Mouse (Mus musculus): ENCODE measurements around the gene Ptpn13.
A peak's percentile ranks its signal among the peaks of the same experiment; 100 is the strongest.

Gene Ptpn13

DNA sequence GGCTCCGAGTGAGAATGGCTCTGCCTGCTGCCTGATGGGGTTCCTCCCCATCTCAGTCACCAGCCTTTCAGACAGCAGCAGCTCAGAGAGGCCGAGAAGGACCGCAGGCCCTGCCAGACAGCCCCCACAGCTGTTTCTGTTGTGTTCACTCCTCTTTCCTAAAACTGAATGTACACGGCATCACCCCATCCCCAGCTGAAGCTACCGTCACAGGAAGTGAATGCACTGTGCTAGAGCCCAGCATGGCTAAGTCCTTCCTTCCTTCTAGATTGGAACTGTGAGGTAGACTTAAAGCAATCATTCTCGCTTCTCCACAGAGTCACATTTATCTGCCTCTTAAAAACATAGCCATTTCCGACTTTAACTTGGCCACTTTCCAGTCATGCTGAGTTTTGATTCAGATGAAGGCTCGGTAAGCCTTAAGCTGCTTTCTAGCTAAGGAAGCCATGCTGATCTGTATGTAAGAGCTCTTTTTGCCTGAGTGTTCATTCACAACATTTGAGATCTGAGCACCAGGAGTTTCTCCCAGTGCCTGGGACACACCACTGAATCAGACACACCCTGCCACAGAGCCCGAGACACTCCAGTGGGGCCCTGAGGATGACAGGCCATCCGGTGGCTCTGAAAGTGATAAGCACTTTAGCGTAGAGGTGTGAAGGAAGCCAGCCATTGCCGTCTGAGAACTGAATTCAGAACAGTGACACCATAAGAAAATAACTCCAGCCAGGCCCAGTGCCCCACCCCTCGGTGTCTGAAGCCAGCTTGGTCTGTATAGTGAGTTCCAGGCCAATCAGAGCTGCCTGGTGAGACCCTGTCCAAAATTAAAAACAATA lies 170.6 kb downstream of the Ptpn13 start:
- DNase-seq (ENCODE audit: low spot score) = no peak

DNA sequence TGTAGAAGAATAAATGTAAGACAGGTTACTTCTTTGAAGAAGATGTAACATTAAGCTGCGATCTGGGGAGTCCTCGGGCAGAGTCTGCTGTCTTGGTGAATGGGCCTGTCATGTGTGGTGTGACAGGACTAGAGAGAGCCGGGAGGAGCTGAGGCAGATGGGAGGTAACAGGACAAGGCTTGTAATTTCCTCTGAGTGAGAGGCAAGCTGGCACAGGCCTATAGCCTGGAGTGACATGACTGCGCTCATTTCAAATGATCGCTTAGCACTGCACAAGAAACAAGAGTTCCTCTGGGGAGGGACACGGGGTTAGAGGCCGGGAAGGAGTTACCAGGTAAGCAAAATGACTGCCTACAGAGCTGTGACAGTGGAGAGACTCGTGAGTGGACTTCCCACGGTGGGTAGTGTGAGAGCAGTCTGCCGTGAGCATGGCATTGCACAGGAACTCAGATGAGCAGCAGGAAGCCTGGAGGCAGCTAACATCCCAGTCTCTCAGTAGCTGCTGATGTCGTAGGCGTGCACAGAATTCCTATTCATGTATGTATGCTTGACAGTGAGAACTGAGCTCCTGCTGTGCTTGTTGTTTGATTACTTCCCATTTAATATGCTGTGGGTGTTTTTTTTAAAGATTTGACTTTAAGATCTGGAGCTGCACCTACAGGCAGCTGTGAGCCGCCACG lies 171.6 kb downstream of the Ptpn13 start:
- no peak for DNase-seq (ENCODE audit: low spot score)

DNA sequence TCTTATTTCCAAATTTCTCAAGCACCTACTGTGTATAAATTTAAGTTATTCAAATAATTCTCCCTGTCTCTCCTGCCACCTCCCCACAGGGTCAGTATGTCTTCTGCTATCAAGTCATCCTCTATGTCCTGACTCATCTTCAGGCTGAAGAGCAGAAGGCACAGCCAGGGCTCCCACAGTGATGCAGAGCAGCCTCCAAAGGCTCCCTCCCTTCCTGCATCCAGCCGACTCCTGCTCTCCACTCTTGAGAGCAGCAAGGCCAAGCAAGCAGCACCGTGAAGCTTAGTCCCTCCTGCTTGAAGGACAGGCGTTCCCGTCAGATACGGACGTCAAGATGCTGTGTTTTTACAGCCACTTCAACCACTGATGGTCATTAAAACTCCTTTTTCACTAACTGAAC lies 172.6 kb downstream of the Ptpn13 start:
- no peak for DNase-seq (ENCODE audit: low spot score)

DNA sequence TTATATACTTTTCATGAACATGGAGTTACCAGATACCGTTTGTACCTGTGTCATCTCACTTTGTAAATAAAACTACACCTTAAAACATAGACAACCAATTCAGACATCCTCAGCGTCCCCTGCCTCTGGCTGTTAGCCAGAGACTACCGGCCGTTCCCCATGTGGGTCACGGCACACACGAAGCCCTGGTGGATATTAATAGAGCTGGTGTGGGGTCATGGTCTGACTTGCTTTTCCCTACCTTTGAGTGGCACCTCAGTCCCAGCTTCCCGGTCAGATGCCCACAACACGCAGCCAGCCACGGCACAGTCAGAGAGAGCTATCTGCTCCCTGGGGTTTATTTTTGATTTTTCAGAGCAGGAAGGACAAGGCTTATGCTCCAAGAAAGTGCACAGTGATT lies 173.3 kb downstream of the Ptpn13 start:
- no peak for DNase-seq (ENCODE audit: low spot score)

DNA sequence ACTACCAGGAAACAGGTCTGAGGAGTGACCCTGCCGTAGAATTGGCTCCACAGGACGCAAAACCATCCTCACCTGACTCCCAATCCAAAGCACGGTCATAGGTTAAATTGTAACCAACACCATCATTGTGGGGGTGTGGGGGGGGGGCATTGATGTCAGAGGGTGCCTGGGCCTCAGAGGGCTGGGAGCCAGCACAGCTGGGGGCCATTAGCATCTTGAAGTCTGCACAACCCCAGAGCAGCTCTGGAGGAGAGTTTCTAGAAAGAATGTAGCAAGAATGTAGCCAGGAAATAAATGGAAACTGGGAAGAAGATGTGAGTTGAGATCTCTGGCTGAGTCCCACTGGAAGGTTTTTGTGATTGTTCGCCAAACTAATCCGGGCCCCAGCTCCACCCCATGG lies 173.9 kb downstream of the Ptpn13 start:
- DNase-seq (ENCODE audit: low spot score) = no peak

DNA sequence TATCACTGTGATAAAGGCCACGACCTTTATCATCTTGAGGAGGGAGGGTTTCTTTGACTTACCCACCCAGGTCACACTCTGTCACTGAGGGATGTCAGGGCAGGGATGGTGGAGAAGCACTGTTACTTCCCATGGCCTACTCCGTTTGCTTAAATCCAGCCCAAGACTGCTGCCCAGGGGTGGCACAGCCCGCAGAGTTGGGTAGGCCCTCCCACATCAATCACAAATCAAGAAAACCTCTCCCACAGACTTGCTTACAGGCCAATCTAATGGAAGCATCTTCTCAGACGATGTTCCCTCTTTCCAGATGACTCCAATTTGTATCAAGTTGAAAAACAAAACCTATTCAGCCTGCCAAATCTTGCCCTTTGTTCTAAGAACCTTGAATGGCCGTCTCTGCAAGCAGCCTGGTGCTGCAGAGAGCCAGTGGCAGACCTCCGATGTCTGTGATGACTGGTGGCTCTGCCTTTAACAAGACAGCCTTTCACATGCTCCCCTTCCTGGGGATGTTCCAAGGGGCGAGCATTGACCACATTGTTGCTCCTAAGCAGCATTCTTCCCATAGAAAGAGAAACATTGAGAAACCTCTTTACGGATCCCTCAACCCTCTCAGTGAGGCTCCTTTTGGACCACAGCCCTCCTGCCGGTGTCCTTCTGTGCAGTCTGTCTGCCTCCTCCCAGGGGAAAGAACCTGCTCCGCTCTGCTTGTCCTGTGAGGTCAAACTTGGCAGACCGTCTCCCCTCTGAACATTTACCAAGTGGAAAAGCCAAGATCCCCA lies 178.3 kb downstream of the Ptpn13 start:
- no peak for DNase-seq (ENCODE audit: low spot score)

DNA sequence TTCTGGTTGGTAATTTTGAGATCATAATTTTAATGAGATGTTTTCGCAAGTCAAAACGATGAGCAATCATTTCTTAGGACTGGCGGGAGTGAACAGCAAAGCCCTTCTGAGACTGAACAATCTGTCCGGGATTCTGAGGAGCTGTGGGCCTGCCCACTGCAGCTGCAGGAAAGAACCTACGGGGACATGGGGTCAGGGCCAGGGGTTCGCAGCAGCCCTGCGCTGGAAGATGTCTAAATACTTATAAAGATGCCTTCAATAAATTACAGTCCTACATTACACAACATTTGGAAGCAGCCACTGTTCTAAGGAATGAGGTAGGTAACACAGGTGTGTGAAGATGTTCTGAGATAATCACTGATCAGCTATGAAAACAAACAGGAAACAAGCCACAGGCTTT lies 180.7 kb downstream of the Ptpn13 start:
- no peak for DNase-seq (ENCODE audit: low spot score)

DNA sequence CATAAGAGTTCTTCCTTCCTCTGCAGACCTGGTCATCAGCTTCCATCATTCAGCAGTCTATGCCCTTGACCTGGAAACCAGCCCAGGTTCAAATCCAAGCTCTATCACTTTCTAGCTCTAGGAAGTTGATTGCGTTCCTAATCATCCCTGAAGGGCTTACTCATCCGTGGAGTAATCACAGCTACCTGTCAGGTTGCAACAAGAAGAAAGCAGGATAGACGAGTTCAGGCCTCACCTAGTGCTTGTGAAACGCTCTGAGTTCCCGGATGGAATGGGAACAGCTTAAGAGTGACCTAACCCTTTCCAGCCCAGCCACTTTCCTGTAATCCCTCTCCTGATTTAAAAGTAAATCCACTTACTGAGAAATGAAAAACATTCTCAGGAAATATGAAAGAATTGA lies 185.2 kb downstream of the Ptpn13 start:
- DNase-seq (ENCODE audit: low spot score) = no peak

DNA sequence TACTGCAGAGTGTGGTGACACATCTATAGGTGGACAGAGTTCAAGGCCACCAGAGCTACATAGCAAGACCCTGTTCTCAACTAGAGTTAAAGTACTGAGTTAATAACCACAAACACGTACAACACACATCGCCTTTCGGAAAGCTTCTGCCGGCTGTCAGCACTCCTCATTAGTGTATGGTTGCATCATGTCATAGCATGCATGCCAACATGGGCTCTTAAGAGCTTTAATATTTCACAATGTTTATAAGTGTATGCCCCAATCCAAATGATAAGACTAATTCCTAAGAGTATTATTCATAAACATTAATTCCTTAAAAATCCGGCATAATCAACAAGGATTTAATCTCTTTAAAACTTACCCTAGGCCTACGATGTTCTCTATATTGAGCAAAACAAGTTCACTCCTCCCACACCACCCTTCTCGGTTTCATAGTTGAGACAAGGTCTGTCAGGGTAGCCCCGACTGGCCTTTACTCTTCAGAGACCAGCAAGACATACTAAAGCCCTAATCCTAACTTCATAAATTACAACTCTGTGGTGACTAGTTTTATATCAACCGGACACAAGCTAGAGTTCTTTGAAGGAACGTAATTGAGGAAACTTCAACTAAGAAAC lies 186.0 kb downstream of the Ptpn13 start:
- DNase-seq (ENCODE audit: low spot score) = no peak

DNA sequence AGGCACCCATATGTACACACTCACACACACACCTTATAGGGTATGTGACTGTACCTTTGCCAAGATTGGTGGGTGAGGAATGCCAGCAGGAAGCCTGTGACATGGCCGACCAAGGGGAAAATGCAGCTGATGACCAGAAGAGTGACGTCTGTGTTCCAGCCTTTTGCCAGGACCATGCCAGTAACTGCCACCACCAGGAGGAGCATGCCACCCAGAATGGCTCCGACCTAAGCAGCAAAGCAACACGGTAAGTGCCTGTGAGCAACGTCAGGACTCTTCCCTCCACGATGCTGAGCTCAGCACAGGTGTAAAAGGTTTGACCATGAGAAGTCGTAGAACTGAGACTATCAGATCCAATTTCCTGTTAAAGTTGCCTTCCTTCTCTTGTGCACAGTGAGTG lies 187.3 kb downstream of the Ptpn13 start:
- DNase-seq (ENCODE audit: low spot score) = no peak

DNA sequence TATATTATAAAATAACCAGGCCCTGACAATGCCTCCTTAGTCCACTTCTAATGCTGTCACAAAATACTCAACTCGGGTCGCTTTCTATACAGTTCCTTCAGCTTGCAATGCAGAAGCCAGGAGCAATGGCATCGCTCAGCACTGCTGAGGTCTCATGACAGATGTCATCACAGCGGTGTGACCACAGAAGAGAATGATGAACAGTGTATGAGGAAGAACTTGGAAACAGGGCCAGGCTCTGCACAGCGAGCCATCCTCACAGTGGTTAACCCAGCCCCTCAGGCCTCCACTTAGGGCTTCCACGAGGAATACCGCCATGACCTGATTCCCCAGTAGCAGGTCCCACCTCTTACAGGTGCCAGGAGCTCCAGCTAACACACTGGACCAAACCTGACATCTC lies 189.4 kb downstream of the Ptpn13 start:
- no peak for DNase-seq (ENCODE audit: low spot score)

DNA sequence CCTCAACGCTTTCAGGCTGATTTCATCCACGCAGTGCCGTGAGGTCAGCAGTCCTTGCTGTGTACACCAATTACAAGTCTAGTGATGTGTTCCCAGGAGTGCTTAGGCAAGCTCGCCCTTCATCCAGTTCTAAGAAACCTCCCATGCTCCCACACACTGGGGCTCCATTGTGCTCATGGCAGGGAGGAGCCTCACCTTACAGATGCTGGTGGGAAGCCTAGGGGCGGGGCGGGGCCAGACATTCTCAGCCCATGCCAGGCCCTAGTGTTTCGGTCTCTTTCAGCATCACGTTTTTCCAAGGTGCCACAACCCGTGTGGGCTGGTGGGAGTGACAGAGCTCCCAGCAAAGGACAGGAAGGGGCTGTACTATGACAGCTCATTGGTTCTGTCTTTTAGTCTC lies 192.2 kb downstream of the Ptpn13 start:
- DNase-seq (ENCODE audit: low spot score) = no peak

DNA sequence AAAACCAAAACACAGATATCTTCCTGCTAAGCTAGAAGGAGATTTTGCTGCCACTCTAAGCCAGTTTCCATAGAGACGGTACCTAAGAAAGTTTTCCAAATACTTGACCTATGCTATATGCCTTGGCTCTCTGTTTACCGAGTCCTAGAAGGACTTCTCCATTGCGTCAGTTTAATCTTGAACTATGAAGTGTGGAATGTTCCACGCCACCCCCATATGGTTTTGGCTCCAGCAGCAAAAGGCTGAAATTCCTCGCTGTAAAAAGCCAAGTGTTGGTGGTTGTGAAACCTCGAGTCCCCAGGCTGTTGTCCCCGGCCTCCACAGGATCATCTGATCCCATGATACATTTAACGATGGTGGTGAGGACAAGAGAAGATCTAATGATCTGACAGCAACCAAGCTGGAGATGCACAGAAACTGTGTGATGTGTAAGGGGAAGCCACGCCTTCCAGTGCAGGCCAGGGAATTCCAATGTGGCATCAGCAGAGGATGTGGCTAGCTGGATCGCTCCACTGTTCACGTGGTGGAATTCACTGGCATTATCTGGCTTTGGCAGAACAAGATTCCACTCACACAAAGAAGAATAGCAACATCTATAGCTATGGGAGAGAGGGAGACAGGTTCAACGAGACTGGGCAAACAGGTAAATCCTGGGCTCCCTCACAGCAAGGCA lies 195.4 kb downstream of the Ptpn13 start:
- DNase-seq (ENCODE audit: low spot score) = no peak

DNA sequence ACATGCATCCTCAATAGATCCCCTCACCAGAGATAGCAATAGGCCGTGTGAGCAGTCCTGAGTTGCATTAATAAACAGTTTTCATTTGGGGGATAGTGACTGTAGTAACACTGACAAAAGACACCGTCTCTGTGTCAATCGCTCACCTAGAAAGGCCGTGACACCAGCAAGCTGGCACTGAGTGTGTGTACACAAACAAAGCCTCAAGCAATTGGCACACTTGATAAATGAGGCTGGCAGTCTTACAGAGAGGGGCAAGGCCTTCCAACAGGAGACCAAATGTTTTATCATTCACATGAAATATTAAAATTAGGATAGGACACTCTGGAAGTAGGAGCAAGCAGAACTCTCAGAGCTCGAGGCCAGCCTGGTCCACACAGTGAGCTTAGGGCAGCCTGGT lies 197.3 kb downstream of the Ptpn13 start:
- no peak for DNase-seq (ENCODE audit: low spot score)

DNA sequence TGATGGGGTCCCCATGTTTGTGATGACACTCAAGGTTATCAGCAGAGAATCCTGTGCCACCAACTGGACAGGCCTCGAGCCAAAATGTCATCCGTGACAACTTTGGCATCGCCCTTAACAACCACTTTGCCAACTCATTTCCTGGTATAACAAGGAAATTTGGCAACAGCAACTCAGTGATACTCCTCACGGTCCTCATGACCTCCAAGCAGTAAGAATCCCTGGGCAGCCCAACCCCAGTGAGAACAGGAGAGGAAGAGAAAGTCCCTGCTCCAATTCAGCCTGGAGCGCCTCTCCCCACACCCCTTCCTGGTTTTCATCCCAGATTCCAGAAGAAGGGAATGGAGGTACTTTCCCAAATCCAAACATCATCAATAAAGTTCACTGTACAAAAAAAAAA lies 199.8 kb downstream of the Ptpn13 start:
- no peak for DNase-seq (ENCODE audit: low spot score)

DNA sequence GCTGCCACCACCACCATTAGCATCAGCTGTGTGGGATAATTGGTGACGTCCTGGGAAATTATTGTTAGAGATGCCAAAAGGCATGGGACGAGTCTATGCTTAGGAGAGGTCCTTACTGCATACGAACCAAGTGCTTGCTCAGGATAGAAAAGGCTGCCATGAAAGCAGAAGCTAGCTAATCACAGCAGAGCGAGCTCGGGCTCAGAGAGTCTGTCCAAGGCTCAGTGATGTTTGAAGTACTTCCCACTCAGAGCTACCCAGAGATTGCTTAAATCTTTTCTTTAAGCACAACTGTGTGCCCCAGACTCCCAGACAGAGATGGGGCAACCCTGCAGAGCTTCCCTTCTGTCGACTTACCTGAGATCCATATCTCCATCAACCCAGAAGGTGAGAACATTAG lies 203.5 kb downstream of the Ptpn13 start:
- DNase-seq (ENCODE audit: low spot score) = no peak

DNA sequence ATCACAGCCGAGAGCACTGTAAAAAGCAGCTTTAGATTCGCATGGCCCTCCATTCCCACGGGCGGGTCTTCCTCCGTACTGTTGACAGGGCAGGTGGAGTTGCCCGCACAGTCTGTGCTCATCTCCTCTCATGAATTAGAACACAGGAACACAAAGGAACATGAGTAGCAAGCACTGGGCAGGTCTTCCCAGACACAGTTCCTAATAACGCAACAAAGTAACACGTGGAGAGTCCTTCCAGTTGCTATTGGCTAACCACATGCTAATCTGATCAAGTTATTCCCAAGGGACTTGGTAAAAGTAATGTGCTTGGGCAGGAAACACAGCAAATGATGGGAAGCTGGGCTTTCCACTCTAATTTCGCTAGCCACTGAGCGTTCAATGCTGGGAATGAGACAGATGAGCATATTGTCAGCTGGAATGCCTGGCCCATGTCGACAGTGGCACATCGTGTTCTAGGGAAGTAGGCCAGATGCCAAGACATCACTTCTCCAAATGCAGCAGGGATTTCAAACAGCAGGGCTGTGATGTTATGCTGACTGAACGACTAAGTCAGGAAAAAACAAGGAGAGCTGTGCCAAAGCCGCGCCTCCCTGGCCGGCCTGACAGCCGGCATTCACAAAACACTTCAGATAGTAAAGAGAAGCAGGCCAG lies 204.2 kb downstream of the Ptpn13 start, which contains the start of gene Slc10a6:
Gene Slc10a6, minus strand, starts transcription at position 293 of the 654 bp plus-strand sequence.
- peak; percentile 85 for DNase-seq (ENCODE audit: low spot score)

DNA sequence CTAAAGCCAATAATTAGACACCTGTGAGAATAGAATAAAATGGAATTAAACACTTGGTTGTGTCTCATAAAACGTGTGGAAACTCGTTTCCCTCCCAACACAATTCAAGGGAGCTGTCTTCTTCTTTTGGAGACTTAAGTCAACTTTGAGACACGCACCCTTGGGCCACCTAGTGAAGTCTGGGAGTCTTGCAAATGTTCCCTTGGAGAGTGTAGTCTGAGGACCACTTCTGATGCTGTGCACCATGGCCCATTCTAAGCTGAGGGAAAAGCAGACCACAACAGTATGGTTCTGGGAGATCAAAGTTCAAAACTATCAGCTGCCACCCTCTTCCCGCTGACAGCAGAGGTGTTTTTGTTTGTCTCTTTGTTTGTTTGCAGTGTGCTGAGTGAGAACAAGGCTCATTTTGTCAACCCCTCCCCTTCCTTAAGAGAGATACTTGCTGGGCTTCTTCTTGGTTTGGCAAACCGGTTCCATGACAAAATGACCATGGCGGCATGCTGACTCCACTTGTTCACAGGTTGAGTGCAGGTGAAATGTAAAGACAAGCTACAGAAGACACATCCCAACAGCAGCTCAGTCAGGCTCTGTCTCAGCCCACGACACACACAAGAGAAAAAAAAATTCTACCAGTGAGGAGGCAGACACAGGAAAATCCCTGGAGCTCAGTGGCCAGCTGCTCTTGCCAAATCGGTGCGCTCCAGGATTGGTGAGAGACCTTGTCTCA lies 205.0 kb downstream of the Ptpn13 start:
- DNase-seq (ENCODE audit: low spot score) = no peak

DNA sequence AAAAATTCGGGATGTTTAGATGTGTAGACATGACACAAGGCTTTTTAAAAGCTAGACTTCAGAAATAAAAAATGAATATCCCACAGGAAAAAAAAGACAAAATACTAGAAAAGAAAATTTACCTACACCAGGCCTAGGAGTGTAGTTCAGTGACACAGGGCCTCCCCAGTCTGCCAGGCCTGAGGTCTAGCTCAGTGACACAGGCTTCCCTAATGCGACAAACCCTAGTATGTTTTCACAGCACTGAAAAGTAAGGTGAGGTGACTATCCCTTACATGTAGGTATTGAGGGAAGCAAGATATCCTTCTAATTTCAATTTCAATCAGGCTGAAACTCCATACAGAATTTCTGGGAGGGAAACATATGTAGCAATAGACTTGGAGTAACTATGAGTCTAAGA lies 212.2 kb downstream of the Ptpn13 start:
- DNase-seq (ENCODE audit: low spot score) = no peak

DNA sequence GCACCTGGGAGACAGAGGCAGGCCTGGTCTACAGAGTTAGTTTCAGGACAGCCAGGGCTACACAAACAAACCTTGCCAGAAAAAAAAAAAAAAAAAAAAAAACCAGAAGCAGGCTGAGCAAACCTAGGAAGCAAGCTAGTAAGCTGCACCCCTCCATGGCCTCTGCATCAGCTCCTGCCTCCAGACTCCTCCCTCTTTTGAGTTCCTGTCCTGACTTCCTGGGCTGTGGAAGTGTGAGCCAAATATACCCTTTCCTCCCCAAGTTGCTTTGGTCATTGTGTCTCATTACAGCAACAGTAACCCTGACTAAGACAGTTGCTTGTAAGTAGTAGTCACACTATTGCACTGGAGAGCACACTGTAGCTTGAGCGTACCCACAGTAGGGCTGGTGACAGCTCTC lies 219.2 kb downstream of the Ptpn13 start:
- DNase-seq (ENCODE audit: low spot score) = no peak

DNA sequence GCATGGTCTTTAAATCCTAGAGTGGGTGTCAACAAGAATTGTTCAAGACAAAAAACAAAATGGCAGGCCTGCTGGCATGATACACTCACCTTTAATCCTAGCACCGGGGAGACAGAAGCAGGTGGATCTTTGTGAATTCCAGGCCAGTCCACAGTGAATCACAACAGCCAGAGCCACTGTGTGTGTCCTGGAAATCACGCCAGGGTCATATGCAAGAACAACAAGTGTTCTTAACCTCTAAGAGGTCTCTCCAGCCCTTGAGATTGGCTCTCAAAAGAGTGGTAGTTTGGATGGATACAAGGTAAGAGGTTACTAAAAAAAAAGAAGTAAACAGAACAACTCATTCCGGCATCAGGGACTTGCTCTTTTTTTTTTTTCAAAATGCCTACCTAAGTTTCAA lies 222.3 kb downstream of the Ptpn13 start:
- no peak for DNase-seq (ENCODE audit: low spot score)
